Mouse (Mus musculus) hindbrain, embryonic 12.5 days (tissue): ENCODE data around the gene Tmem198. TPM values are rescaled to one million over a fixed set of nuclear protein-coding genes. Genes with fewer than 3 reads are reported as not detected.

Experiments
- ATAC-seq: fragments of 200-750 bp; cut with Nextera tagmentation; 2 replicates; pipeline ENCODE4 v1.8.0; 2017; ENCODE audit warnings: moderate TSS enrichment; ENCODE audit not compliant: low FRiP score
- H3K27ac ChIP-seq: fragments of 300-500 bp; sonication (generic); 2 replicates; pipeline ENCODE4 v1.5.1; 2016; ENCODE audit warnings: mild to moderate bottlenecking
- H3K27me3 ChIP-seq: fragments of 300-500 bp; sonication (generic); 2 replicates; pipeline ENCODE4 v1.6.1; 2016; ENCODE audit warnings: mild to moderate bottlenecking
- H3K36me3 ChIP-seq: fragments of 300-500 bp; sonication (generic); 2 replicates; pipeline ENCODE4 v1.6.1; 2016; ENCODE audit warnings: mild to moderate bottlenecking
- H3K4me1 ChIP-seq: fragments of 300-500 bp; sonication (generic); 2 replicates; pipeline ENCODE4 v1.6.1; 2016
- H3K4me2 ChIP-seq: fragments of 300-500 bp; sonication (generic); replicated peaks from 2 replicates; pipeline ENCODE4 v1.6.1; 2016; ENCODE audit warnings: mild to moderate bottlenecking
- H3K4me3 ChIP-seq: fragments of 300-500 bp; sonication (generic); 2 replicates; pipeline ENCODE4 v1.5.1; 2016; ENCODE audit warnings: mild to moderate bottlenecking
- H3K9ac ChIP-seq: fragments of 300-500 bp; sonication (generic); 2 replicates; pipeline ENCODE4 v1.6.1; 2016; ENCODE audit warnings: mild to moderate bottlenecking, moderate library complexity
- H3K9me3 ChIP-seq: fragments of 300-500 bp; sonication (generic); replicated peaks from 2 replicates; pipeline ENCODE4 v1.6.1; 2016; ENCODE audit warnings: mild to moderate bottlenecking
- WGBS: fragments of 180-500 bp; shearing (Covaris S2); methylation state at CpG from one replicate; pipeline ENCODE4 v1.1.7; 2016; 5-methylcytosine and 5-hydroxymethylcytosine counted together
- polyA plus RNA-seq: library from polyadenylated mRNA; unstranded; fragments of >200 nt; fragmentation: Nextera tagmentation; extraction: Ambion mirVana; gene quantifications from 2 replicates; pipeline ENCODE4 v1.2.1, GENCODE M21; 2016

The Tmem198 gene
- polyA plus RNA-seq, 1 experiment from 2014 or later = 25.7 TPM

- peaks cover 68% of the 10 kb centered on the region for H3K36me3 ChIP-seq
- H3K4me2 ChIP-seq = no peak overlapping the region
- ATAC-seq = no peak
- no peak overlapping the region for H3K9ac ChIP-seq
- no peaks in the 10 kb centered on the region for H3K9me3 ChIP-seq
- WGBS = 90% methylated on average over 18 of the region's 19 CpGs
- no peaks in the 10 kb centered on the region for H3K27me3 ChIP-seq
- no peak overlapping the region for H3K27ac ChIP-seq
- H3K4me1 ChIP-seq = no peaks in the 10 kb centered on the region
- H3K4me3 ChIP-seq = no peak overlapping the region
These were observed 54.3 kb downstream of the Tmem198 start for GRCm38 (mm10) chr1:75533325-75534252.

Other genes starting within 250 kb of the Tmem198 start
- not detected in 2 replicates for gene A630095N17Rik, start 247.4 kb upstream of the Tmem198 start, polyA plus RNA-seq
- gene Dnajb2, start 243.1 kb upstream of the Tmem198 start, polyA plus RNA-seq = 54.6 and 55.2 TPM in 2 replicates
- gene Ptprn, start 215.0 kb upstream of the Tmem198 start, polyA plus RNA-seq = 11.7 and 12.6 TPM in 2 replicates
- 50.0 and 56.8 TPM in 2 replicates for gene Resp18, start 201.1 kb upstream of the Tmem198 start, polyA plus RNA-seq
- gene Dnpep, start 161.5 kb upstream of the Tmem198 start, polyA plus RNA-seq = 173 and 175 TPM in 2 replicates
- 2.3 and 10.5 TPM in 2 replicates for gene Des, start 119.2 kb upstream of the Tmem198 start, polyA plus RNA-seq
- gene Speg, start 104.2 kb upstream of the Tmem198 start, polyA plus RNA-seq = 19.1 and 19.7 TPM in 2 replicates
- gene Gmppa, start 43.6 kb upstream of the Tmem198 start, polyA plus RNA-seq = 73.1 and 74.1 TPM in 2 replicates
- 18.3 and 19.0 TPM in 2 replicates for gene Asic4, start 29.1 kb upstream of the Tmem198 start, polyA plus RNA-seq
- gene Chpf, start 225 bp upstream of the Tmem198 start, polyA plus RNA-seq = 39.2 and 41.5 TPM in 2 replicates
- gene Obsl1, start 26.9 kb downstream of the Tmem198 start, polyA plus RNA-seq = 63.4 and 66.4 TPM in 2 replicates
- 8.6 and 9.2 TPM in 2 replicates for gene Inha, start 27.5 kb downstream of the Tmem198 start, polyA plus RNA-seq
- 25.7 and 29.3 TPM in 2 replicates for gene Stk11ip, start 42.0 kb downstream of the Tmem198 start, polyA plus RNA-seq
- gene Slc4a3, start 66.7 kb downstream of the Tmem198 start, polyA plus RNA-seq = 36.9 and 38.6 TPM in 2 replicates